Mouse (Mus musculus): ENCODE data around the gene Defb41.

- TF ChIP-seq POLR2A (IDR thresholded peaks at IDR 0.05; ENCODE audit: extremely low read depth, insufficient read depth, low read length) (no peak), CTCF (IDR thresholded peaks at IDR 0.05; ENCODE audit: low read depth, low read length) (no peak)
Observed at GRCm38 (mm10) chr1:18271095-18271494, 6.2 kb upstream of the Defb41 start.

Data from liver, adult 2 months (tissue).